Mouse (Mus musculus): ENCODE results near the gene Adgrg1. TPM values are rescaled to one million over a fixed set of nuclear protein-coding genes. Genes with fewer than 3 reads are reported as not detected.

Adgrg1 gene
- polyA plus RNA-seq, 2 experiments: 17.6 to 25.6 TPM

GRCm38 (mm10) chr8:94953624-94954367 is 20.8 kb upstream of the Adgrg1 start:
- H3K9me3 ChIP-seq (ENCODE audit: control insufficient read depth, low read length): no peaks in the 10 kb centered on the region
- H3K27me3 ChIP-seq (ENCODE audit: control insufficient read depth, insufficient read depth, low read length): no peaks in the 10 kb centered on the region
- no peak for DNase-seq (ENCODE audit: low spot score)
- H3K4me1 ChIP-seq (ENCODE audit: control insufficient read depth, insufficient read depth, low read length): no peaks in the 10 kb centered on the region
- H3K36me3 ChIP-seq (ENCODE audit: control insufficient read depth, insufficient read depth, low read length): no peaks in the 10 kb centered on the region
- 72% methylated on average over 7 of the region's 7 CpGs for WGBS
- ATAC-seq (ENCODE audit: low FRiP score, low read depth): no peak
- H3K4me2 ChIP-seq (replicated peaks; ENCODE audit: low read depth, low read length, severe bottlenecking): no peak overlapping the region
- H3K27ac ChIP-seq (replicated peaks; ENCODE audit: low read depth, low read length): no peak overlapping the region
- no peak overlapping the region for H3K9ac ChIP-seq (ENCODE audit: low read depth, low read length, severe bottlenecking)
- no peak overlapping the region for H3K4me3 ChIP-seq (replicated peaks; ENCODE audit: low read length)
- TF ChIP-seq POLR2A (IDR thresholded peaks at IDR 0.05; ENCODE audit: borderline replicate concordance, extremely low read depth, insufficient read depth, insufficient read length): no peak

DNA sequence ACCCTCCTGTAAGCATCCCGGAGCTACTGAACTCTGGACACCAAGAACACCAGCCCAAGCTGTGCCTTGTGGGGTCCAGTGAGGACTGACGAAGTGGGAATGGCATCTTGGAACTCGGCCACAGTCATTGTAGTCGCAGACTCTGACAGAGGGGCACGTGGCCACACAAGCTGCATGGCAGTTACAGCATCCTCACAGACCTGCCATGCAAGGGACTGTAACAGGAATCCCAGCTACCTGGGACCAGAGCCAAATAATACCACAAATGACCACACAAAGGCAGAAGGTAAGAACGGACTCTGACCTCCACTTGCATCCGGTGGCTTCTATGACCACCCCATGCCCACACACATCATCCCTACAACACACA is 20.2 kb upstream of the Adgrg1 start:
- no peak for TF ChIP-seq POLR2A (IDR thresholded peaks at IDR 0.05; ENCODE audit: borderline replicate concordance, extremely low read depth, insufficient read depth, insufficient read length)
- ATAC-seq (ENCODE audit: low FRiP score, low read depth): no peak
- WGBS: 67% methylated on average over 7 of the region's 7 CpGs

DNA sequence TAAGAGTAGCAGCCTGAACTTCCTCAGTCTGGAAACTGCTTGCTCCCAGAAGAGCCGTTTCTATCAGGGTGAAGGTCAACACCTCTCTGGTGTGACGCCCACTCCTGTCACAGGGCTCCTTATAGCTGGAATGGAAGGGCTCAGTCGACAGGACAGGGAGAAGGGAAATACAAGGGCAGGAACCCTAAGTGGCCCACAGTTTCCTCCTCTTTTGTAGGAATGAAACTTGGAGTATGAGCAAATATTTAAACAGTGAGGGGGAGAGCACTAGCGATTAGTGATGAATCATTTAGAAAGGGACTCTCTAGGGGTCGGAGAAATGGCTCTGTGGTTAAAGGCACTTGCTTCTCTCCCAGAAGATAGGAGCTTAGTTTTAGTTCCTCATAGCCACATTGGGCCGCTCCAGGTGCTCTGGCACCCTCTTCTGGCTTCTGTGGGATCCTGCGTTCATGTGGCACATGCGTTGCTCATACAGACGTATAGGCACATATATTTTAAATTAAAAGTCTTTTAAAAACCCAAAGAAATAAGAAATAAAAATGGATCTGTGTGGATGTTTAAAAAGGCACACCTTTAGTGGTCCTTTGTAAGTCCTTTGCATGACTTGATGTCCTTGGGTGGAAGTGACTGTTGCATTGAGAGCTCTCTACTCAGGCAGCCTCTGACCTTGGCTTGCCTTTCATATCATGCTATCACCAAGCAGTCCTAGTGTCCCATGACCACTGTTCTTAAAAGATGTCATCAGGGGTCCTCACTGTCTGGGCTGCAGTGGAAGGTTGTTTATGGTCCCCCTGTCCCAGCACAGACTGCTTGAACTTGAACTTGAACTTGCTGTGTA is 19.4 kb upstream of the Adgrg1 start:
- no peaks in the 10 kb centered on the region for H3K27me3 ChIP-seq (ENCODE audit: control insufficient read depth, insufficient read depth, low read length)
- H3K4me3 ChIP-seq (replicated peaks; ENCODE audit: low read length): no peak overlapping the region
- TF ChIP-seq POLR2A (IDR thresholded peaks at IDR 0.05; ENCODE audit: borderline replicate concordance, extremely low read depth, insufficient read depth, insufficient read length): no peak
- H3K4me1 ChIP-seq (ENCODE audit: control insufficient read depth, insufficient read depth, low read length): 0 out of 2 replicates have a peak, but pooled peaks cover 5% of the 10 kb centered on the region
- 35% methylated on average over 9 of the region's 9 CpGs for WGBS
- no peak overlapping the region for H3K27ac ChIP-seq (replicated peaks; ENCODE audit: low read depth, low read length)
- H3K4me2 ChIP-seq (replicated peaks; ENCODE audit: low read depth, low read length, severe bottlenecking): no peak overlapping the region
- H3K9me3 ChIP-seq (ENCODE audit: control insufficient read depth, low read length): no peaks in the 10 kb centered on the region
- H3K9ac ChIP-seq (ENCODE audit: low read depth, low read length, severe bottlenecking): no peak overlapping the region
- no peaks in the 10 kb centered on the region for H3K36me3 ChIP-seq (ENCODE audit: control insufficient read depth, insufficient read depth, low read length)
- no peak for ATAC-seq (ENCODE audit: low FRiP score, low read depth)
- peak; percentile 42 for DNase-seq (ENCODE audit: low spot score)

More for the DNA sequence above, 20.2 kb upstream of the Adgrg1 start:
- no peaks in the 10 kb centered on the region for H3K27me3 ChIP-seq (ENCODE audit: control insufficient read depth, insufficient read depth, low read length)
- no peak overlapping the region for H3K27ac ChIP-seq (replicated peaks; ENCODE audit: low read depth, low read length)
- DNase-seq (ENCODE audit: low spot score): no peak
- no peak overlapping the region for H3K4me2 ChIP-seq (replicated peaks; ENCODE audit: low read depth, low read length, severe bottlenecking)
- no peaks in the 10 kb centered on the region for H3K9me3 ChIP-seq (ENCODE audit: control insufficient read depth, low read length)
- no peaks in the 10 kb centered on the region for H3K4me1 ChIP-seq (ENCODE audit: control insufficient read depth, insufficient read depth, low read length)
- no peak overlapping the region for H3K4me3 ChIP-seq (replicated peaks; ENCODE audit: low read length)
- no peaks in the 10 kb centered on the region for H3K36me3 ChIP-seq (ENCODE audit: control insufficient read depth, insufficient read depth, low read length)
- H3K9ac ChIP-seq (ENCODE audit: low read depth, low read length, severe bottlenecking): no peak overlapping the region

DNA sequence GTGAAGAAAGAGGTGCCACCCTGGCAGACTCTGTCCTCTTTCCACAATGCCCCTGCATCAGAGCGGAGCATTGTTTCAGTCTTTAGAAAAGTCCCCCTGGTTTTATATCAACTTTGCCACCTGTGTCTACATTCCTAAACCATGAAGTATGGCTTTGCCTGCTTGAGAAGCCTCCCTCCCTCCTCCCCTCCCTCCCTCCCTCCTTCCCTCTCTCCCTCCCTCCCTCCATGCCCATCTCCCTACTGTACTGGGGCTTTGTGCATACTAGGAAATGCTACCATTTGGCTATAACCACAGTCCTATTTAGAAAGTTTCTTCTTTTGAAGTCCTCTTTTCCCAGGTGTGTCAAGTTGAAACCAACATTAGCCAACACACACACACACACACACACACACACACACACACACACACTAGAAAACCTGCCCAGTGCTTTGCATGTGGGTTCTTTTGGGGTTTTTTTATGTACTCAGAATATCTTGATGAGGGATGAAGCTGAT is 18.4 kb upstream of the Adgrg1 start:
- Histone ChIP-seq H3K9ac (ENCODE audit: low read depth, low read length, severe bottlenecking) (no peak overlapping the region), H3K4me1 (ENCODE audit: control insufficient read depth, insufficient read depth, low read length) (0 out of 2 replicates have a peak, but pooled peaks cover 5% of the 10 kb centered on the region), H3K4me3 (replicated peaks; ENCODE audit: low read length) (no peak overlapping the region), H3K36me3 (ENCODE audit: control insufficient read depth, insufficient read depth, low read length) (no peaks in the 10 kb centered on the region), H3K27me3 (ENCODE audit: control insufficient read depth, insufficient read depth, low read length) (no peaks in the 10 kb centered on the region), H3K9me3 (ENCODE audit: control insufficient read depth, low read length) (no peaks in the 10 kb centered on the region), H3K4me2 (replicated peaks; ENCODE audit: low read depth, low read length, severe bottlenecking) (no peak overlapping the region), H3K27ac (replicated peaks; ENCODE audit: low read depth, low read length) (no peak overlapping the region)
- no peak for TF ChIP-seq POLR2A (IDR thresholded peaks at IDR 0.05; ENCODE audit: borderline replicate concordance, extremely low read depth, insufficient read depth, insufficient read length)
- no peak for DNase-seq (ENCODE audit: low spot score)
- no peak for ATAC-seq (ENCODE audit: low FRiP score, low read depth)
- WGBS: 50% methylated on average over 1 of the region's 1 CpGs

- H3K27me3 ChIP-seq (ENCODE audit: control insufficient read depth, insufficient read depth, low read length): no peaks in the 10 kb centered on the region
- no peaks in the 10 kb centered on the region for H3K36me3 ChIP-seq (ENCODE audit: control insufficient read depth, insufficient read depth, low read length)
- no peak overlapping the region for H3K4me3 ChIP-seq (replicated peaks; ENCODE audit: low read length)
- 80% methylated on average over 1 of the region's 1 CpGs for WGBS
- H3K9me3 ChIP-seq (ENCODE audit: control insufficient read depth, low read length): no peaks in the 10 kb centered on the region
- no peak overlapping the region for H3K27ac ChIP-seq (replicated peaks; ENCODE audit: low read depth, low read length)
- DNase-seq (ENCODE audit: low spot score) (no peak), ATAC-seq (ENCODE audit: low FRiP score, low read depth) (no peak)
- no peak for TF ChIP-seq POLR2A (IDR thresholded peaks at IDR 0.05; ENCODE audit: borderline replicate concordance, extremely low read depth, insufficient read depth, insufficient read length)
- 0 out of 2 replicates have a peak, but pooled peaks cover 5% of the 10 kb centered on the region for H3K4me1 ChIP-seq (ENCODE audit: control insufficient read depth, insufficient read depth, low read length)
- no peak overlapping the region for H3K4me2 ChIP-seq (replicated peaks; ENCODE audit: low read depth, low read length, severe bottlenecking)
- H3K9ac ChIP-seq (ENCODE audit: low read depth, low read length, severe bottlenecking): no peak overlapping the region
Measured at GRCm38 (mm10) chr8:94962201-94962600, 12.3 kb upstream of the Adgrg1 start.

Data from limb, embryonic 14.5 days (tissue).